Mouse (Mus musculus): ENCODE data around the gene Wt1. TPM values are rescaled to one million over a fixed set of nuclear protein-coding genes. Genes with fewer than 3 reads are reported as not detected.

Gene Wt1
- polyA plus RNA-seq (2014; fragmentation: Nextera tagmentation; extraction: Ambion mirVana): 0.54 and 0.84 TPM in 2 replicates

GRCm38 (mm10) chr2:105126279-105126678 lies at the start of gene Wt1:
TSS of gene Wt1 (plus strand) at chr2:105126529.
- peak; percentile 66 for ATAC-seq (ENCODE audit: low read depth)
- H3K27me3 ChIP-seq (replicated peaks; ENCODE audit: control insufficient read depth, insufficient read depth, low read length): peaks cover 97% of the 10 kb centered on the region
- WGBS: 2% methylated on average over 9 of the region's 25 CpGs
- H3K9me3 ChIP-seq (ENCODE audit: control insufficient read depth, low read length): no peaks in the 10 kb centered on the region
- H3K4me2 ChIP-seq (ENCODE audit: low read depth, low read length): peak within 1 kb of the TSS; percentile 47
- no peaks in the 10 kb centered on the region for H3K36me3 ChIP-seq (ENCODE audit: control insufficient read depth, insufficient read depth, low read length)
- no peak within 1 kb of the TSS for H3K9ac ChIP-seq (ENCODE audit: low read depth, low read length)
- H3K4me3 ChIP-seq (ENCODE audit: low read depth, low read length): peak within 1 kb of the TSS; percentile 32
- peaks cover 10% of the 10 kb centered on the region for H3K4me1 ChIP-seq (ENCODE audit: control insufficient read depth, insufficient read depth, low read length)
- DNase-seq (ENCODE audit: low spot score): peak; percentile 38
- no peak within 1 kb of the TSS for H3K27ac ChIP-seq (replicated peaks; ENCODE audit: low read depth, low read length)

GRCm38 (mm10) chr2:105077151-105077550 lies 49.2 kb upstream of the Wt1 start:
- H3K9ac ChIP-seq (ENCODE audit: low read depth, low read length): no peak overlapping the region
- H3K4me2 ChIP-seq (ENCODE audit: low read depth, low read length): no peak overlapping the region
- ATAC-seq (ENCODE audit: low read depth) (no peak), DNase-seq (ENCODE audit: low spot score) (no peak)
- H3K27me3 ChIP-seq (replicated peaks; ENCODE audit: control insufficient read depth, insufficient read depth, low read length): no peaks in the 10 kb centered on the region
- no peak overlapping the region for H3K27ac ChIP-seq (replicated peaks; ENCODE audit: low read depth, low read length)
- H3K4me3 ChIP-seq (ENCODE audit: low read depth, low read length): no peak overlapping the region
- WGBS: 91% methylated on average over 7 of the region's 7 CpGs
- no peaks in the 10 kb centered on the region for H3K4me1 ChIP-seq (ENCODE audit: control insufficient read depth, insufficient read depth, low read length)
- no peaks in the 10 kb centered on the region for H3K36me3 ChIP-seq (ENCODE audit: control insufficient read depth, insufficient read depth, low read length)
- no peaks in the 10 kb centered on the region for H3K9me3 ChIP-seq (ENCODE audit: control insufficient read depth, low read length)

GRCm38 (mm10) chr2:105082256-105082790 lies 44.0 kb upstream of the Wt1 start:
- Histone ChIP-seq H3K27me3 (replicated peaks; ENCODE audit: control insufficient read depth, insufficient read depth, low read length) (no peaks in the 10 kb centered on the region), H3K27ac (replicated peaks; ENCODE audit: low read depth, low read length) (no peak overlapping the region), H3K36me3 (ENCODE audit: control insufficient read depth, insufficient read depth, low read length) (no peaks in the 10 kb centered on the region), H3K4me2 (ENCODE audit: low read depth, low read length) (no peak overlapping the region), H3K4me1 (ENCODE audit: control insufficient read depth, insufficient read depth, low read length) (no peaks in the 10 kb centered on the region), H3K9ac (ENCODE audit: low read depth, low read length) (no peak overlapping the region), H3K9me3 (ENCODE audit: control insufficient read depth, low read length) (no peaks in the 10 kb centered on the region), H3K4me3 (ENCODE audit: low read depth, low read length) (no peak overlapping the region)
- DNase-seq (ENCODE audit: low spot score) (no peak), ATAC-seq (ENCODE audit: low read depth) (no peak)
- WGBS: 28% methylated on average over 9 of the region's 9 CpGs

DNA sequence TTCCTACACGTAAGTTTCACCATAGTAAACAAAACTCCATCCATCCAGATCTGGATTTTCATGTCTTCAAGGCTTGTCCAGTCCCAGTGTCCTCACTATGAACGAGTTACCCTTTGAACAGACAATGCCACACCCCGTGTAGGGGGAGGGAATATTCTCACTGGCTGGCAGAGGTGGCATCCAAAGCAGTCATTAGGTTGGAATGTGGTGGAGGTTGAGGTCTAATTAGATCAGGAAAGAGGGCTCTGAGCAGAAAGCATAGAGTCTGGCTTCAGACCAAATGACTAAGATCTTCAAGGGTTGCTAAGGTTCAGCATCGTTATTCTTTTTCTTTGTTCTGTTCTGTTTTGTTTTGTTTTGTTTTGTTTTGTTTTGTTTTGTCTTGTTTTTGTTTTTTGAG lies 42.3 kb upstream of the Wt1 start:
- 70% methylated on average over 4 of the region's 4 CpGs for WGBS
- Histone ChIP-seq H3K36me3 (ENCODE audit: control insufficient read depth, insufficient read depth, low read length) (no peaks in the 10 kb centered on the region), H3K9ac (ENCODE audit: low read depth, low read length) (no peak overlapping the region)

GRCm38 (mm10) chr2:105086081-105086480 lies 40.2 kb upstream of the Wt1 start:
- no peak overlapping the region for H3K27ac ChIP-seq (replicated peaks; ENCODE audit: low read depth, low read length)
- H3K9ac ChIP-seq (ENCODE audit: low read depth, low read length): no peak overlapping the region
- WGBS: 90% methylated on average over 3 of the region's 3 CpGs
- H3K4me2 ChIP-seq (ENCODE audit: low read depth, low read length): no peak overlapping the region
- no peak for DNase-seq (ENCODE audit: low spot score)
- no peak overlapping the region for H3K4me3 ChIP-seq (ENCODE audit: low read depth, low read length)
- H3K27me3 ChIP-seq (replicated peaks; ENCODE audit: control insufficient read depth, insufficient read depth, low read length): no peaks in the 10 kb centered on the region
- H3K36me3 ChIP-seq (ENCODE audit: control insufficient read depth, insufficient read depth, low read length): no peaks in the 10 kb centered on the region
- H3K4me1 ChIP-seq (ENCODE audit: control insufficient read depth, insufficient read depth, low read length): peaks cover 14% of the 10 kb centered on the region
- no peaks in the 10 kb centered on the region for H3K9me3 ChIP-seq (ENCODE audit: control insufficient read depth, low read length)
- ATAC-seq (ENCODE audit: low read depth): no peak

More for the DNA sequence above, 42.3 kb upstream of the Wt1 start:
- no peaks in the 10 kb centered on the region for H3K27me3 ChIP-seq (replicated peaks; ENCODE audit: control insufficient read depth, insufficient read depth, low read length)
- no peak overlapping the region for H3K4me2 ChIP-seq (ENCODE audit: low read depth, low read length)
- no peak overlapping the region for H3K27ac ChIP-seq (replicated peaks; ENCODE audit: low read depth, low read length)
- DNase-seq (ENCODE audit: low spot score) (no peak), ATAC-seq (ENCODE audit: low read depth) (no peak)
- no peak overlapping the region for H3K4me3 ChIP-seq (ENCODE audit: low read depth, low read length)
- peaks cover 6% of the 10 kb centered on the region for H3K4me1 ChIP-seq (ENCODE audit: control insufficient read depth, insufficient read depth, low read length)
- no peaks in the 10 kb centered on the region for H3K9me3 ChIP-seq (ENCODE audit: control insufficient read depth, low read length)

- WGBS: 100% methylated on average over 3 of the region's 3 CpGs
- no peak overlapping the region for H3K27ac ChIP-seq (replicated peaks; ENCODE audit: low read depth, low read length)
- no peak overlapping the region for H3K4me3 ChIP-seq (ENCODE audit: low read depth, low read length)
- H3K36me3 ChIP-seq (ENCODE audit: control insufficient read depth, insufficient read depth, low read length): no peaks in the 10 kb centered on the region
- H3K4me1 ChIP-seq (ENCODE audit: control insufficient read depth, insufficient read depth, low read length): peaks cover 17% of the 10 kb centered on the region
- DNase-seq (ENCODE audit: low spot score) (no peak), ATAC-seq (ENCODE audit: low read depth) (no peak)
- H3K9ac ChIP-seq (ENCODE audit: low read depth, low read length): no peak overlapping the region
- H3K4me2 ChIP-seq (ENCODE audit: low read depth, low read length): no peak overlapping the region
- no peaks in the 10 kb centered on the region for H3K27me3 ChIP-seq (replicated peaks; ENCODE audit: control insufficient read depth, insufficient read depth, low read length)
- H3K9me3 ChIP-seq (ENCODE audit: control insufficient read depth, low read length): no peaks in the 10 kb centered on the region
Observed at GRCm38 (mm10) chr2:105088005-105088404, 38.3 kb upstream of the Wt1 start.

- Histone ChIP-seq H3K4me2 (ENCODE audit: low read depth, low read length) (no peak overlapping the region), H3K27ac (replicated peaks; ENCODE audit: low read depth, low read length) (peak overlapping the region; percentile 39; the same call in 1 of the 2 replicates)
- peak; percentile 48 for DNase-seq (ENCODE audit: low spot score)
Observed at GRCm38 (mm10) chr2:105089083-105089482, 37.2 kb upstream of the Wt1 start.

GRCm38 (mm10) chr2:105089581-105090508 lies 36.5 kb upstream of the Wt1 start:
- Histone ChIP-seq H3K27ac (replicated peaks; ENCODE audit: low read depth, low read length) (peak overlapping the region; percentile 40; the same call in 1 of the 2 replicates), H3K9ac (ENCODE audit: low read depth, low read length) (no peak overlapping the region), H3K9me3 (ENCODE audit: control insufficient read depth, low read length) (no peaks in the 10 kb centered on the region), H3K4me1 (ENCODE audit: control insufficient read depth, insufficient read depth, low read length) (peaks cover 17% of the 10 kb centered on the region), H3K4me3 (ENCODE audit: low read depth, low read length) (no peak overlapping the region), H3K27me3 (replicated peaks; ENCODE audit: control insufficient read depth, insufficient read depth, low read length) (no peaks in the 10 kb centered on the region), H3K36me3 (ENCODE audit: control insufficient read depth, insufficient read depth, low read length) (no peaks in the 10 kb centered on the region), H3K4me2 (ENCODE audit: low read depth, low read length) (no peak overlapping the region)
- 36% methylated on average over 7 of the region's 7 CpGs for WGBS
- ATAC-seq (ENCODE audit: low read depth) (peak; percentile 60), DNase-seq (ENCODE audit: low spot score) (peak; percentile 94)

More at GRCm38 (mm10) chr2:105089083-105089482, 37.2 kb upstream of the Wt1 start:
- Histone ChIP-seq H3K36me3 (ENCODE audit: control insufficient read depth, insufficient read depth, low read length) (no peaks in the 10 kb centered on the region), H3K4me3 (ENCODE audit: low read depth, low read length) (no peak overlapping the region), H3K4me1 (ENCODE audit: control insufficient read depth, insufficient read depth, low read length) (peaks cover 17% of the 10 kb centered on the region), H3K9me3 (ENCODE audit: control insufficient read depth, low read length) (no peaks in the 10 kb centered on the region), H3K9ac (ENCODE audit: low read depth, low read length) (no peak overlapping the region), H3K27me3 (replicated peaks; ENCODE audit: control insufficient read depth, insufficient read depth, low read length) (no peaks in the 10 kb centered on the region)
- ATAC-seq (ENCODE audit: low read depth): no peak
- WGBS: 60% methylated on average over 4 of the region's 4 CpGs

All from embryonic facial prominence, embryonic 14.5 days (tissue).